Mouse (Mus musculus): Measurements from ENCODE around the gene Mcoln3. TPM values are rescaled to one million over a fixed set of nuclear protein-coding genes. Genes with fewer than 3 reads are reported as not detected.
A peak's percentile ranks its signal among the peaks of the same experiment; 100 is the strongest.

Mcoln3 gene
- polyA plus RNA-seq, 1 experiment: 17.3 TPM

DNA sequence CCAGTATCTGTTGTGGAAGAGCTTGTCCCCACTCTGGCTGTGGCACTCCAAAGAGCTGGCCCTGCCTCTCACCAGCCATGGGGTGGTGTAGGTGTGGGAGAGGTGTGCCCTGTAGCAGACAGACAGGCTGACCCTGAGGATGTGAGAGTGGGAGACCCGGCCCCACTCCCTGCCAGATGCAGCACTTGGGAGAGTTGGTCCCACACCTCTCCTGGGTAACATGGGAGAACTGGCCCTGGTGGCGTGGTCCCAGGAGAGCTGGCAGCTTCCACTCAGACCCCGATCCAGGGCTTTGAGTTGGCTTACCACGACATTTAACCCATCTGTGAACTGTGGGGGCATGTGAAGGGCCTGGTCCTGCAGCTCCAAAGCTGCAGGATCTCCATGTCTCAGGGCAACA, 19.4 kb upstream of the Mcoln3 start:
- WGBS: 85% methylated on average over 4 of the region's 4 CpGs
- TF ChIP-seq CTCF (conservative IDR thresholded peaks at IDR 0.05; ENCODE audit: insufficient read depth, insufficient read length, low read depth, low read length) (no peak), POLR2A (IDR thresholded peaks at IDR 0.05; ENCODE audit: low read depth, low read length) (no peak)
- H3K4me3 ChIP-seq (ENCODE audit: insufficient read depth, low read depth, low read length): no peak overlapping the region
- no peaks in the 10 kb centered on the region for H3K4me1 ChIP-seq (ENCODE audit: control insufficient read depth, insufficient read depth, low read length)
- H3K36me3 ChIP-seq (ENCODE audit: control insufficient read depth, insufficient read depth, low read length): no peaks in the 10 kb centered on the region
- DNase-seq: no peak
- no peaks in the 10 kb centered on the region for H3K27me3 ChIP-seq (replicated peaks; ENCODE audit: control insufficient read depth, insufficient read depth, low read length)
- no peak overlapping the region for H3K27ac ChIP-seq (ENCODE audit: insufficient read depth, low read depth, low read length)

DNA sequence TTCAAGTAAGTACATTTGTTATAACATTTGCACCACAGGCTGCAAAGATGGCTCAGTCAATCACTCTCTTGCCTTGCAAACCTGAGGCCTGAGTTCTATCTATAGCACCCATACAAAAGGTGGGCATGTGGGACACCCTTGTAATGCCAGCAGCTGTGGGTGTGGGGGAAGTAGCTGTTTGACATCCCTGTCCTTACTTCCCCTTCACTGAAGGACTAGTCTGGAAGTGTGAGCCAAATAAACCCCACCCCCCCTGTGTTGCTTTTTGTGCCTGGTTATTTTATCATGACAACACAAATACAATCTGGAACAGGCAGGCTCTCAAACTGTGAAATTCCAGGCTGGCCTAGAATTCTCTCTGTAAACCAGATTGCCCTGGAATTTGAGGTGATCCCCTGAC, 17.3 kb upstream of the Mcoln3 start:
- DNase-seq: no peak
- Histone ChIP-seq H3K27me3 (replicated peaks; ENCODE audit: control insufficient read depth, insufficient read depth, low read length) (no peaks in the 10 kb centered on the region), H3K27ac (ENCODE audit: insufficient read depth, low read depth, low read length) (no peak overlapping the region), H3K4me1 (ENCODE audit: control insufficient read depth, insufficient read depth, low read length) (no peaks in the 10 kb centered on the region), H3K36me3 (ENCODE audit: control insufficient read depth, insufficient read depth, low read length) (no peaks in the 10 kb centered on the region), H3K4me3 (ENCODE audit: insufficient read depth, low read depth, low read length) (no peak overlapping the region)
- no peak for TF ChIP-seq CTCF (conservative IDR thresholded peaks at IDR 0.05; ENCODE audit: insufficient read depth, insufficient read length, low read depth, low read length)
- no peak for TF ChIP-seq POLR2A (IDR thresholded peaks at IDR 0.05; ENCODE audit: low read depth, low read length)

- Histone ChIP-seq H3K36me3 (ENCODE audit: control insufficient read depth, insufficient read depth, low read length) (no peaks in the 10 kb centered on the region), H3K4me1 (ENCODE audit: control insufficient read depth, insufficient read depth, low read length) (peaks cover under 1% of the 10 kb centered on the region; the same call in 1 of the 2 replicates), H3K27ac (ENCODE audit: insufficient read depth, low read depth, low read length) (no peak overlapping the region), H3K4me3 (ENCODE audit: insufficient read depth, low read depth, low read length) (no peak overlapping the region), H3K27me3 (replicated peaks; ENCODE audit: control insufficient read depth, insufficient read depth, low read length) (no peaks in the 10 kb centered on the region)
- TF ChIP-seq CTCF (conservative IDR thresholded peaks at IDR 0.05; ENCODE audit: insufficient read depth, insufficient read length, low read depth, low read length) (peak; percentile 45), POLR2A (IDR thresholded peaks at IDR 0.05; ENCODE audit: low read depth, low read length) (no peak)
- WGBS: 62% methylated on average over 6 of the region's 6 CpGs
- DNase-seq: no peak
Measured at GRCm38 (mm10) chr3:146102049-146102448, 15.2 kb upstream of the Mcoln3 start.

GRCm38 (mm10) chr3:146107116-146107849, 10.0 kb upstream of the Mcoln3 start:
- TF ChIP-seq POLR2A (IDR thresholded peaks at IDR 0.05; ENCODE audit: low read depth, low read length): no peak
- TF ChIP-seq CTCF (conservative IDR thresholded peaks at IDR 0.05; ENCODE audit: insufficient read depth, insufficient read length, low read depth, low read length): no peak
- H3K4me3 ChIP-seq (ENCODE audit: insufficient read depth, low read depth, low read length): peak overlapping the region; percentile 38; the same call in 1 of the 2 replicates
- peak; percentile 9 for DNase-seq
- H3K36me3 ChIP-seq (ENCODE audit: control insufficient read depth, insufficient read depth, low read length): no peaks in the 10 kb centered on the region
- WGBS: 6% methylated on average over 18 of the region's 18 CpGs
- no peaks in the 10 kb centered on the region for H3K27me3 ChIP-seq (replicated peaks; ENCODE audit: control insufficient read depth, insufficient read depth, low read length)
- H3K27ac ChIP-seq (ENCODE audit: insufficient read depth, low read depth, low read length): no peak overlapping the region
- H3K4me1 ChIP-seq (ENCODE audit: control insufficient read depth, insufficient read depth, low read length): peaks cover 3% of the 10 kb centered on the region; the same call in 1 of the 2 replicates

- peaks cover 3% of the 10 kb centered on the region; the same call in 1 of the 2 replicates for H3K4me1 ChIP-seq (ENCODE audit: control insufficient read depth, insufficient read depth, low read length)
- peak; percentile 77 for DNase-seq
- H3K27me3 ChIP-seq (replicated peaks; ENCODE audit: control insufficient read depth, insufficient read depth, low read length): no peaks in the 10 kb centered on the region
- TF ChIP-seq CTCF (conservative IDR thresholded peaks at IDR 0.05; ENCODE audit: insufficient read depth, insufficient read length, low read depth, low read length): no peak
- no peak within 1 kb of the TSS for H3K27ac ChIP-seq (ENCODE audit: insufficient read depth, low read depth, low read length)
- WGBS: 16% methylated on average over 18 of the region's 18 CpGs
- H3K36me3 ChIP-seq (ENCODE audit: control insufficient read depth, insufficient read depth, low read length): no peaks in the 10 kb centered on the region
- peak within 1 kb of the TSS; percentile 38 for H3K4me3 ChIP-seq (ENCODE audit: insufficient read depth, low read depth, low read length)
Measured at GRCm38 (mm10) chr3:146107921-146108571, 9.2 kb upstream of the Mcoln3 start, which contains the start of gene Wdr63. Gene Wdr63 (minus strand): TSS chr3:146108130.

DNA sequence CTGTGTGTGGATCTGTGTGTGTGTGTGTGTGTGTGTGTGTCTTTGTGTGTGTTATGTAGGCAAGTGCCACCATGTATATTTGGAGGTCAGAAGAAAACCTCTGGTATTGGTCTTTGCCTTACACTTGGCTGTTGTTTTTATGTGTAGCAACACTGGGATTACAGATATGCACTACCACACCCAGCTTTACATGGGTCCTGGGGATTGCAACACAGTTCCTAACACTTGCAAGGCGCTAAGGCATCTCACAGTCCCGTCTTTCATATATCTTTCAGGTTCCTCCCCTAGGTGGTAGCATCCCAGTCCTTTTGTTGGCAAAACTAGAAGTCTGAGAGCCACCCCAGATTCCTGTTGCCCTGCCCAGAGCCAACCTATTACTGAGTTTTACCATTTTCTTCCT, 8.3 kb upstream of the Mcoln3 start:
- no peaks in the 10 kb centered on the region for H3K36me3 ChIP-seq (ENCODE audit: control insufficient read depth, insufficient read depth, low read length)
- no peak overlapping the region for H3K27ac ChIP-seq (ENCODE audit: insufficient read depth, low read depth, low read length)
- TF ChIP-seq CTCF (conservative IDR thresholded peaks at IDR 0.05; ENCODE audit: insufficient read depth, insufficient read length, low read depth, low read length) (no peak), POLR2A (IDR thresholded peaks at IDR 0.05; ENCODE audit: low read depth, low read length) (no peak)
- H3K4me3 ChIP-seq (ENCODE audit: insufficient read depth, low read depth, low read length): no peak overlapping the region
- no peaks in the 10 kb centered on the region for H3K27me3 ChIP-seq (replicated peaks; ENCODE audit: control insufficient read depth, insufficient read depth, low read length)
- WGBS: 70% methylated on average over 2 of the region's 2 CpGs
- H3K4me1 ChIP-seq (ENCODE audit: control insufficient read depth, insufficient read depth, low read length): peaks cover 3% of the 10 kb centered on the region; the same call in 1 of the 2 replicates
- no peak for DNase-seq

DNA sequence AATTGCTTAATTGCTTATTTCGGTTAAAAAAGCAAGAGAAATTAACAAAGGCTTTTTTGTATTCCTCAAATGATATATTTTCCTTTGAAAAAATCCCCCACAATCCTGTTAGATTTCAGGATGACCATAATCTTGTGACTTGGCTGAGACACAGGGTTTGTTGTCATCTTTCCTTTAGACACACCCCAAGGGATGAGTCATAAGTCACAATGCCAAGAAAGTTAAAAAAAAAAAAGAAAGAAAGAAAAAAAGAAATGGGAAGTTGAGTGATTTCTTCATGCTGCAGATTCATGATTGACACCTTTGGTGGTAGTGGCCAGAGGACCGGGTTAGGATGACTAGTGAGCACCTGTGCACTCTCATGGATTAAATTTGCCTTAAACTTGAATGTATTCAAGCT, 6.9 kb upstream of the Mcoln3 start:
- no peak for DNase-seq
- no peaks in the 10 kb centered on the region for H3K36me3 ChIP-seq (ENCODE audit: control insufficient read depth, insufficient read depth, low read length)
- TF ChIP-seq POLR2A (IDR thresholded peaks at IDR 0.05; ENCODE audit: low read depth, low read length): no peak
- TF ChIP-seq CTCF (conservative IDR thresholded peaks at IDR 0.05; ENCODE audit: insufficient read depth, insufficient read length, low read depth, low read length): no peak
- H3K27ac ChIP-seq (ENCODE audit: insufficient read depth, low read depth, low read length): no peak overlapping the region
- H3K4me1 ChIP-seq (ENCODE audit: control insufficient read depth, insufficient read depth, low read length): peaks cover 3% of the 10 kb centered on the region; the same call in 1 of the 2 replicates
- no peaks in the 10 kb centered on the region for H3K27me3 ChIP-seq (replicated peaks; ENCODE audit: control insufficient read depth, insufficient read depth, low read length)
- no peak overlapping the region for H3K4me3 ChIP-seq (ENCODE audit: insufficient read depth, low read depth, low read length)
- 77% methylated on average over 2 of the region's 2 CpGs for WGBS
